Mouse (Mus musculus) liver, embryonic 13.5 days (tissue): ENCODE measurements at regions not wholly inside any gene's neighbourhood (a gene's known extent, or its start where the extent isn't known, plus 50 kb on each side); places are given as distances from the start of the nearest gene placed in this dataset.
A peak's percentile ranks its signal among the peaks of the same experiment; 100 is the strongest.

Source experiments
- ATAC-seq: fragments of 200-750 bp; cut with Nextera tagmentation; 2 replicates; pipeline ENCODE4 v1.8.0; 2017; ENCODE audit warnings: low read depth, mild to moderate bottlenecking, moderate number of reproducible peaks, moderate library complexity
- DNase-seq: peaks from one replicate; pipeline ENCODE4 v3.0.0; 2022
- H3K27ac ChIP-seq: fragments of 300-500 bp; sonication (generic); 2 replicates; pipeline ENCODE4 v1.5.1; 2015; ENCODE audit warnings: moderate library complexity, mild to moderate bottlenecking, inconsistent platforms
- H3K27me3 ChIP-seq: fragments of 300-500 bp; sonication (generic); 2 replicates; pipeline ENCODE4 v1.6.1; 2015; ENCODE audit warnings: mild to moderate bottlenecking, inconsistent platforms
- H3K36me3 ChIP-seq: fragments of 300-500 bp; sonication (generic); 2 replicates; pipeline ENCODE4 v1.6.1; 2015; ENCODE audit warnings: mild to moderate bottlenecking, inconsistent platforms
- H3K4me1 ChIP-seq: fragments of 300-500 bp; sonication (generic); replicated peaks from 2 replicates; pipeline ENCODE4 v1.6.1; 2015; ENCODE audit warnings: inconsistent platforms
- H3K4me2 ChIP-seq: fragments of 300-500 bp; sonication (generic); 2 replicates; pipeline ENCODE4 v1.6.1; 2015; ENCODE audit warnings: inconsistent platforms, mild to moderate bottlenecking, moderate library complexity
- H3K4me3 ChIP-seq: fragments of 300-500 bp; sonication (generic); replicated peaks from 2 replicates; pipeline ENCODE4 v1.5.1; 2015; ENCODE audit warnings: mild to moderate bottlenecking, inconsistent platforms
- H3K9ac ChIP-seq: fragments of 300-500 bp; sonication (generic); 2 replicates; pipeline ENCODE4 v1.6.1; 2015; ENCODE audit warnings: mild to moderate bottlenecking, inconsistent platforms
- H3K9me3 ChIP-seq: fragments of 300-500 bp; sonication (generic); replicated peaks from 2 replicates; pipeline ENCODE4 v1.6.1; 2016; ENCODE audit warnings: inconsistent platforms
- WGBS: fragments of 180-500 bp; shearing (Covaris S2); methylation state at CpG from one replicate; pipeline ENCODE4 v1.1.7; 2015; ENCODE audit not compliant: insufficient replicate concordance; 5-methylcytosine and 5-hydroxymethylcytosine counted together

DNA sequence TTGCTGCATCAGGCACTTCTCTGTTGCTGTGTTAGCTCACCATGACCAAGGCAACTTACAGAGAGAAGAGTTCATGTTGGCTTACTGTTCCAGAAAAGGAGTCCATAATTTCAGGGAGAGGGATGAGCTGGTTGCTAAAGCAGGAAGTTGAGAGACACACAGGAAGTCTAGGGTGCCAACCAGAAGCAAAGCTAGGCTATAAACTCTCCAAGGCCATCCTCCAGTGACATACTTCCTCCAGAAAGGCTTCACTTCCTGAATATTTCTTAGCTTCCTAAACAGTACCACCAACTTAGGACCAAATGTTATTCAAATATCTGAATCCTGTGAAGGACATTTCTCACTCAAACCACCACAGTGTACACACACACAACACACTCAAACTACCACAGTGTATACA is 2010.6 kb downstream of the A830018L16Rik start:
- DNase-seq = no peak
- H3K4me1 ChIP-seq = peaks cover 19% of the 10 kb centered on the region
- H3K27ac ChIP-seq = no peak overlapping the region
- no peaks in the 10 kb centered on the region for H3K27me3 ChIP-seq
- no peak overlapping the region for H3K9ac ChIP-seq
- no peak overlapping the region for H3K4me3 ChIP-seq
- no peak for ATAC-seq
- H3K4me2 ChIP-seq = no peak overlapping the region
- no peaks in the 10 kb centered on the region for H3K36me3 ChIP-seq
- no peaks in the 10 kb centered on the region for H3K9me3 ChIP-seq

- H3K4me1 ChIP-seq = peaks cover 19% of the 10 kb centered on the region
- DNase-seq (no peak), ATAC-seq (no peak)
- H3K27ac ChIP-seq = no peak overlapping the region
- peak overlapping the region; percentile 74 for H3K4me2 ChIP-seq
- no peaks in the 10 kb centered on the region for H3K36me3 ChIP-seq
- H3K27me3 ChIP-seq = no peaks in the 10 kb centered on the region
- 46% methylated on average over 5 of the region's 9 CpGs for WGBS
- no peaks in the 10 kb centered on the region for H3K9me3 ChIP-seq
- peak overlapping the region; percentile 62; the same call in 1 of the 2 replicates for H3K9ac ChIP-seq
- H3K4me3 ChIP-seq = peak overlapping the region; percentile 53
These were observed 2011.9 kb downstream of the A830018L16Rik start for GRCm38 (mm10) chr1:13425601-13426327.

GRCm38 (mm10) chr1:13426328-13427067 is 2012.6 kb downstream of the A830018L16Rik start:
- H3K9ac ChIP-seq = peak overlapping the region; percentile 62
- ATAC-seq = peak; percentile 77
- whole genome bisulfite sequencing = 2% methylated on average over 30 of the region's 30 CpGs

DNA sequence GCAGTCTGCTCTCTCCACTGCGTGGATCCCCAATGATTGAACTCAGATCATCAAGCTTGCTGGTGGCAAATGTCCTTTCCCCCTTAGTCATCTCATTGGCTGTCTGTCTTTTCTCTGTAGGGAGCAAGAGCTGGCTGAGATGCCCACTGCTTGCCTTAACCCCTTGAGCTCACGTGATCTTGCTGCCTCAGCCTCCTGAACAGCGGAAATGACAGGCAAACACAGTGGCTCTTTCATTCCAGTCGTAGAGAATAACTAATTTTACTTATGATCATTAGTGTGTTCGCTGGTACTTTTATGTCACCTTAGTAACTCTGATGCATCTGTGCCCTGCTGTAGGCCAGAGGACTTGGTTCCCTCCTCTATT is 2013.1 kb downstream of the A830018L16Rik start:
- H3K4me3 ChIP-seq = peak overlapping the region; percentile 53
- H3K4me1 ChIP-seq = peaks cover 19% of the 10 kb centered on the region
- no peak overlapping the region for H3K27ac ChIP-seq
- H3K36me3 ChIP-seq = no peaks in the 10 kb centered on the region
- WGBS = 51% methylated on average over 5 of the region's 5 CpGs
- DNase-seq (no peak), ATAC-seq (no peak)
- H3K27me3 ChIP-seq = no peaks in the 10 kb centered on the region
- H3K4me2 ChIP-seq = peak overlapping the region; percentile 74
- H3K9ac ChIP-seq = peak overlapping the region; percentile 62; the same call in 1 of the 2 replicates
- no peaks in the 10 kb centered on the region for H3K9me3 ChIP-seq

More at GRCm38 (mm10) chr1:13426328-13427067, 2012.6 kb downstream of the A830018L16Rik start:
- no peaks in the 10 kb centered on the region for H3K36me3 ChIP-seq
- DNase-seq = peak; percentile 13
- peak overlapping the region; percentile 13; the same call in 1 of the 2 replicates for H3K27ac ChIP-seq
- peak overlapping the region; percentile 53 for H3K4me3 ChIP-seq
- H3K4me1 ChIP-seq = peaks cover 19% of the 10 kb centered on the region
- no peaks in the 10 kb centered on the region for H3K27me3 ChIP-seq
- H3K9me3 ChIP-seq = no peaks in the 10 kb centered on the region
- peak overlapping the region; percentile 74 for H3K4me2 ChIP-seq

GRCm38 (mm10) chr1:13427501-13428207 is 2013.7 kb downstream of the A830018L16Rik start:
- Histone ChIP-seq H3K27ac (no peak overlapping the region), H3K36me3 (no peaks in the 10 kb centered on the region), H3K4me1 (peaks cover 19% of the 10 kb centered on the region), H3K4me2 (no peak overlapping the region; the same call in 1 of the 2 replicates), H3K9me3 (no peaks in the 10 kb centered on the region), H3K9ac (no peak overlapping the region), H3K27me3 (no peaks in the 10 kb centered on the region), H3K4me3 (no peak overlapping the region)
- ATAC-seq (no peak), DNase-seq (no peak)
- WGBS = 48% methylated on average over 11 of the region's 11 CpGs

GRCm38 (mm10) chr1:13437747-13438394 is 2024.0 kb downstream of the A830018L16Rik start:
- DNase-seq = no peak
- H3K27ac ChIP-seq = no peak overlapping the region
- WGBS = 62% methylated on average over 6 of the region's 6 CpGs
- no peaks in the 10 kb centered on the region for H3K27me3 ChIP-seq
- no peak overlapping the region for H3K9ac ChIP-seq
- H3K36me3 ChIP-seq = no peaks in the 10 kb centered on the region
- H3K4me3 ChIP-seq = no peak overlapping the region
- no peak for ATAC-seq
- no peaks in the 10 kb centered on the region for H3K9me3 ChIP-seq
- no peak overlapping the region for H3K4me2 ChIP-seq
- no peaks in the 10 kb centered on the region for H3K4me1 ChIP-seq

DNA sequence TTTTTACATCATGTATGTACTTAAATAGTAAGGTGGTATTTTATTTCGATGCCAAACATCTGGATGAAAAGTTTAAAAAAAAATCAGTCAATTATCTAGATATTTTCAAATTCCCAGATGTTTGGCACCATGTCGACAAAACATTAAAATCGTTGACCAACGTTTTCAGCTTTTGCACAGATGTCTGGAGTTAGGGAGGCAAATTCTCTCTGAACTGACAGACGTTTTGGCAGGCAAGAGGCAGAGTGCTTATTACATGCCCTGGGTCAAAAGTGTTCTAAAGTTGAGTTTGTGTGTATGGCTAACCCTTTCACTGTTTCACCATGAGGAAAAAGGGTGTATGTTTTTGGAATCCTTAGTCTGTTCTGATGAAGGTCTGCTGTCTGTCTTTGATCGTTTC is 2028.5 kb downstream of the A830018L16Rik start:
- Histone ChIP-seq H3K4me1 (no peaks in the 10 kb centered on the region), H3K27ac (no peak overlapping the region), H3K4me2 (no peak overlapping the region), H3K36me3 (no peaks in the 10 kb centered on the region), H3K9ac (no peak overlapping the region), H3K4me3 (no peak overlapping the region), H3K9me3 (no peaks in the 10 kb centered on the region), H3K27me3 (no peaks in the 10 kb centered on the region)
- WGBS = 56% methylated on average over 6 of the region's 6 CpGs
- ATAC-seq (no peak), DNase-seq (no peak)

GRCm38 (mm10) chr1:13454534-13454933 is 2040.6 kb downstream of the A830018L16Rik start:
- no peaks in the 10 kb centered on the region for H3K36me3 ChIP-seq
- no peaks in the 10 kb centered on the region for H3K9me3 ChIP-seq
- DNase-seq (no peak), ATAC-seq (no peak)
- no peak overlapping the region for H3K27ac ChIP-seq
- H3K4me2 ChIP-seq = no peak overlapping the region
- H3K27me3 ChIP-seq = no peaks in the 10 kb centered on the region
- 17% methylated on average over 2 of the region's 2 CpGs for WGBS
- no peaks in the 10 kb centered on the region for H3K4me1 ChIP-seq
- no peak overlapping the region for H3K4me3 ChIP-seq
- H3K9ac ChIP-seq = no peak overlapping the region

GRCm38 (mm10) chr1:13455572-13455971 is 2041.7 kb downstream of the A830018L16Rik start:
- H3K9ac ChIP-seq = no peak overlapping the region
- H3K4me1 ChIP-seq = no peaks in the 10 kb centered on the region
- H3K4me3 ChIP-seq = no peak overlapping the region
- H3K4me2 ChIP-seq = no peak overlapping the region
- H3K9me3 ChIP-seq = no peaks in the 10 kb centered on the region
- WGBS = 54% methylated on average over 3 of the region's 3 CpGs
- DNase-seq (no peak), ATAC-seq (no peak)
- H3K27me3 ChIP-seq = no peaks in the 10 kb centered on the region
- no peaks in the 10 kb centered on the region for H3K36me3 ChIP-seq
- H3K27ac ChIP-seq = no peak overlapping the region

- DNase-seq (no peak), ATAC-seq (no peak)
- Histone ChIP-seq H3K36me3 (no peaks in the 10 kb centered on the region), H3K4me1 (no peaks in the 10 kb centered on the region), H3K27ac (no peak overlapping the region), H3K4me3 (no peak overlapping the region), H3K27me3 (no peaks in the 10 kb centered on the region), H3K9ac (no peak overlapping the region), H3K4me2 (no peak overlapping the region), H3K9me3 (no peaks in the 10 kb centered on the region)
- 73% methylated on average over 1 of the region's 1 CpGs for WGBS
These were observed 2050.4 kb downstream of the A830018L16Rik start for GRCm38 (mm10) chr1:13464311-13464710.

DNA sequence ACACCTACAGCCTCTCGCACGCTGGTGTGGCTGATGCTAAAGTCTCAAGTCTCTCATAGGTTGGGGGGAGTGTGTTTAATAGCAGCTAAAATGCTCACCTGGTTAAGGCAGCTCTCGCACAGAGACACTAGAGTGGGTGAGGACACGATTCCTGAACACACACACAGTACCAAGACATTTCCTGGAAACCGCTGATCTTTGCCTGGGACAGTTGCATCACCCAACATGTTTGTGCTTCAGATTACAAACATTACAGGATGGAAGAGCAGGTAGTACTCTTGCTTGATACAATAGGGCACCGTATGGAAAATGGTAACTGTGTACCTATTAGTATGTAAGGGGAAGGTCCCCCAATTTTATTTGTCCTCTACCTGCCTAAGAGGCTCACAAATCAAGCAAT is 2053.3 kb downstream of the A830018L16Rik start:
- 58% methylated on average over 6 of the region's 6 CpGs for WGBS

More for the DNA sequence above, 2053.3 kb downstream of the A830018L16Rik start:
- H3K36me3 ChIP-seq = no peaks in the 10 kb centered on the region
- H3K4me2 ChIP-seq = no peak overlapping the region
- no peak overlapping the region for H3K4me3 ChIP-seq
- no peaks in the 10 kb centered on the region for H3K4me1 ChIP-seq
- ATAC-seq (no peak), DNase-seq (no peak)
- no peak overlapping the region for H3K27ac ChIP-seq
- no peak overlapping the region for H3K9ac ChIP-seq
- H3K27me3 ChIP-seq = no peaks in the 10 kb centered on the region
- H3K9me3 ChIP-seq = no peaks in the 10 kb centered on the region
